Mouse (Mus musculus) megakaryocyte, embryonic 14.5 days (primary cell): ENCODE measurements around the gene Zbtb45.

Experiments used
- FLI1 ChIP-seq: IDR thresholded peaks from 2 replicates; pipeline ENCODE4 v1.6.1; 2012; ENCODE audit warnings: low read length, inconsistent platforms, mixed read lengths
- GATA1 ChIP-seq: IDR thresholded peaks from 3 replicates; pipeline ENCODE4 v1.6.1; 2012; ENCODE audit warnings: mixed read lengths, low read length, inconsistent platforms, borderline replicate concordance

- TF ChIP-seq GATA1, result no peak
- no peak for TF ChIP-seq FLI1
These were observed 49.7 kb upstream of the Zbtb45 start for GRCm38 (mm10) chr7:13059536-13059935.
